Mouse (Mus musculus) gastrocnemius, postnatal 36 days (tissue): ENCODE data around the gene Olfr1220. TPM values are rescaled to one million over a fixed set of nuclear protein-coding genes. Genes with fewer than 3 reads are reported as not detected.

Experiments
- DNase-seq, 2 experiments: peaks; one replicate each; pipeline ENCODE4 v3.0.0; 2022
- intact Hi-C: fragments of 180-260 bp; cut with DNase I; formaldehyde crosslinking; loops from one replicate; pipeline ENCODE4 v1.15.1; 2025
- long read RNA-seq, 2 experiments: library from polyadenylated mRNA; stranded (forward); transcript quantifications; one replicate each; pipeline ENCODE4 v2.0.0; 2021
- total RNA-seq, 2 experiments: library from RNA; stranded (reverse); gene quantifications; 2 replicates each; pipeline ENCODE4 v1.2.3; 2021

The Olfr1220 gene
- total RNA-seq = not detected
- long read RNA-seq, experiment 1 = 0 reads
- long read RNA-seq, experiment 2 = 0 reads

- no peak for DNase-seq
- intact Hi-C loops = no loop called here
Measured at GRCm38 (mm10) chr2:89106735-89107134, at the start of gene Olfr1220. Olfr1220 (minus strand) TSS chr2:89106835.

GRCm38 (mm10) chr2:89151460-89151859 lies 44.8 kb upstream of the Olfr1220 start, which contains the start of gene Olfr1223:
Olfr1223 (minus strand) TSS chr2:89151560.
- no peak for DNase-seq
- intact Hi-C loops = no loop called here

GRCm38 (mm10) chr2:89132954-89133353 lies 26.3 kb upstream of the Olfr1220 start, which contains the start of gene Olfr1222:
Olfr1222 (minus strand) TSS chr2:89133054.
- intact Hi-C loops = no loop called here
- no peak for DNase-seq

- no peak for DNase-seq
- intact Hi-C loops = no loop called here
Measured at GRCm38 (mm10) chr2:89117183-89117582, 10.5 kb upstream of the Olfr1220 start, which contains the start of gene Olfr1221. Olfr1221 (minus strand) TSS chr2:89117283.

GRCm38 (mm10) chr2:89105651-89106050 lies 984 bp downstream of the Olfr1220 start:
- DNase-seq = no peak
- intact Hi-C loops = no loop called here

- DNase-seq = no peak
- intact Hi-C loops = no loop called here
Measured at GRCm38 (mm10) chr2:89093848-89094247, 12.8 kb downstream of the Olfr1220 start.

GRCm38 (mm10) chr2:89083413-89083812 lies 23.2 kb downstream of the Olfr1220 start, which contains the start of gene Olfr1219:
Olfr1219 (minus strand) TSS chr2:89083513.
- intact Hi-C loops = no loop called here
- no peak for DNase-seq

GRCm38 (mm10) chr2:89081487-89081886 lies 25.1 kb downstream of the Olfr1220 start:
- no peak for DNase-seq
- intact Hi-C loops = no loop called here

GRCm38 (mm10) chr2:89061087-89061486 lies 45.5 kb downstream of the Olfr1220 start, which contains the start of gene Olfr1218:
Olfr1218 (minus strand) TSS chr2:89061187.
- no peak for DNase-seq
- intact Hi-C loops = no loop called here

Other genes starting within 250 kb of the Olfr1220 start
- not detected for gene Olfr1206, start 243.6 kb downstream of the Olfr1220 start, total RNA-seq
- gene Olfr1208, start 204.5 kb downstream of the Olfr1220 start, total RNA-seq = not detected
- not detected for gene Olfr1209, start 191.7 kb downstream of the Olfr1220 start, total RNA-seq
- not detected for gene Olfr1211, start 168.7 kb downstream of the Olfr1220 start, total RNA-seq
- gene Olfr1212, start 152.9 kb downstream of the Olfr1220 start, total RNA-seq = not detected
- gene Gm13762, start 126.6 kb downstream of the Olfr1220 start, total RNA-seq = not detected
- not detected for gene Olfr1214, start 114.2 kb downstream of the Olfr1220 start, total RNA-seq
- not detected for gene Olfr1215, start 99.9 kb downstream of the Olfr1220 start, total RNA-seq
- gene Olfr1216, start 88.5 kb downstream of the Olfr1220 start, total RNA-seq = not detected
- not detected for gene Olfr1217, start 74.8 kb downstream of the Olfr1220 start, total RNA-seq
- not detected for gene Olfr1218, start 45.6 kb downstream of the Olfr1220 start, total RNA-seq
- gene Olfr1219, start 23.3 kb downstream of the Olfr1220 start, total RNA-seq = not detected
- not detected for gene Olfr1221, start 10.4 kb upstream of the Olfr1220 start, total RNA-seq
- not detected for gene Olfr1222, start 26.2 kb upstream of the Olfr1220 start, total RNA-seq
- not detected for gene Olfr1223, start 44.7 kb upstream of the Olfr1220 start, total RNA-seq
- not detected for gene Olfr1224-ps1, start 57.3 kb upstream of the Olfr1220 start, total RNA-seq
- gene Olfr1225, start 67.8 kb upstream of the Olfr1220 start, total RNA-seq = not detected
- gene Olfr1226, start 93.2 kb upstream of the Olfr1220 start, total RNA-seq = not detected
- gene Olfr1228, start 147.2 kb upstream of the Olfr1220 start, total RNA-seq = not detected
- gene Olfr1229, start 181.2 kb upstream of the Olfr1220 start, total RNA-seq = not detected
- not detected for gene Olfr1230, start 190.4 kb upstream of the Olfr1220 start, total RNA-seq
- not detected for gene Olfr1231, start 200.2 kb upstream of the Olfr1220 start, total RNA-seq
- not detected for gene Olfr1232, start 222.8 kb upstream of the Olfr1220 start, total RNA-seq
- not detected for gene Olfr1233, start 235.6 kb upstream of the Olfr1220 start, total RNA-seq